Mouse (Mus musculus): ENCODE data around the gene Hist1h2ak.
"Not testable (repeated sequence)": the region's sequence is repeated elsewhere in the genome, so short reads cannot be mapped to it uniquely, and the experiment has no call there.

Hist1h2ak gene

DNA sequence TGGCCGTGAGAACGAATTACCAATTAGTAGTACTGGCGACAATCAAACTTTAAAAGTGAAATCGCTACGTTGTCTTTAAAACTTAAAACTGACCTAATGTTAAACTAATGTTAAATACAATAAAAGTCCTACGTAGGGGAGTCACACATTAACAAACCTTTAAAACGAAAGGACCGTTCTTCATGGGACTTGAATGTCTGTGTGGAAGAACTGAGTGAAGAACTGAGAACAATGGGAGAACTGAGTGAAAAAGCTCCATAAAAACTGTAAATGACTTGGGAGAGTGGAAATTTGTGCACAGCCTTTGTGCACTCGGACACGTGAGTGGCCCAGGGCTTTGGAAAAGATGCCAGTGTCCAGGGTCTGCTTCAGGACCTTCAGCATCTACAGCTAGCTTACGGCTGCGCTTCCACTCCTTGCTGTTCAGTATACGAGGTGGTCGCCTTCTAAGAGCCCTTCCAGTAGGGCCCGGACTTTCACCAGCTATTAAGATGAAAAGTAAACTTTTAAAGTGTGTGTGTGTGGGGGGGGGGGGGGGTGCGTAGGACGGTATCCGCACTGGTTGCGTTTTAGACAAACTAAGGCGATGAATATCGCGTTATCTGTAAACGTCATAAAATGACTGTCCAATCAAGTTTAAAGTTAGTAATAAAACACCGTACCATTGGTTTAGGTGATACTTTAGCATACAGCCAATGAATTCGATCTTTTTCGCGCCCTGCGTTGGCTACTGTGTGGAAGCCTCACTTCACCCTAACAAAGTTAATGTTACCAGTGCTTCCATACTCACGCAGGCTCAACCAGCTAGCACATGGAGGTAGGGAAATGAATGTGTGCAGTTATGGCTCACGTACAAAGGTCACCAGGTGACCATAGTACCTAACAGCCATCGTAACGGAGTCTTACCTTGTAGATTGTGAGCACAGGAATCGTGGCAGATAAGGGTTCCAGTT, 25.5 kb upstream of the Hist1h2ak start:
- DNase-seq (ENCODE audit: low read depth, low spot score): no peak

DNA sequence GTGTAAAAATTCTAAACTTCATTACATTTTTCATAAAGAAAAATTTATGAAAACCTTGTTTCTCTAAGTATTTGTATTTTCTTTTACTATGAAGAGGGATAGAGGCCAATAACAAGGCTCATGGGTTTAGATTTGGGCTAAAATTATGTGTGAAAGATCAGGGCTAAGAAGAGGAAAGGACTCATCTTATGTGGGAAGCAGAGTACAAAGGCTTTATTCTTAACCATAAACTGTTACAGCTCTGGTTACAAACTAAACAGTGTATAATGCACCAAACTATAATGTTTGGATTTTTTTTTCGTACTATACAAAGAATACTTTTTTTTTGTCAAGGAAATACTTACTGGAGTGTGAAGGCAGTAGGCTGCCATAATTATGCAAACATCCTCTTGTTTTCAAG, 2.1 kb upstream of the Hist1h2ak start:
- DNase-seq (ENCODE audit: low read depth, low spot score): no peak

DNA sequence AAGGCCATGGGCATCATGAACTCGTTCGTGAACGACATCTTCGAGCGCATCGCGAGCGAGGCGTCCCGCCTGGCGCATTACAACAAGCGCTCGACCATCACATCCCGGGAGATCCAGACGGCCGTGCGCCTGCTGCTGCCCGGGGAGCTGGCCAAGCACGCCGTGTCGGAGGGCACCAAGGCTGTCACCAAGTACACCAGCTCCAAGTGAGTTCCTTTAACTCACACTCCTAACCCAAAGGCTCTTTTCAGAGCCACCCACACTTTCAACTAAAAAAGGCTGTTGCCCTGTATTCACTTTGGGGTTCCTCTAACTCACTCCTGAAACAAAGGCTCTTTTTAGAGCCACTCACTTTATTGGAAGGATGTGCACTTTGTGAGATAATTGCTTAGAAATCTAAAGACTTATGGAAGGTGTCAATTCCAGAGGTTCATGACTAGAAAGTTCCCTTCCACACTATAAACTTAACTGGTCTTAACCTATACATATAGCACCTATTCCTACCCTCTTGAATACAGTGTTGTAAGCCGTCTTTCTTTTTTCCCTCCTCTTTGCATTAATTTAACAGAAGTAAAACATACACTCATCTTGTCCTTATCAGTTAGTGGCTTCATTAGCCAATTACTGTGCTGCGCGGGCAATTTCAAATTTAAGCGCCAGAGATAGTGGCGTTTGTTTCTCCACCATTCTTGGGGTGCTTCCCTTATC, 821 bp upstream of the Hist1h2ak start:
- not testable (repeated sequence) for DNase-seq (ENCODE audit: low read depth, low spot score)

DNA sequence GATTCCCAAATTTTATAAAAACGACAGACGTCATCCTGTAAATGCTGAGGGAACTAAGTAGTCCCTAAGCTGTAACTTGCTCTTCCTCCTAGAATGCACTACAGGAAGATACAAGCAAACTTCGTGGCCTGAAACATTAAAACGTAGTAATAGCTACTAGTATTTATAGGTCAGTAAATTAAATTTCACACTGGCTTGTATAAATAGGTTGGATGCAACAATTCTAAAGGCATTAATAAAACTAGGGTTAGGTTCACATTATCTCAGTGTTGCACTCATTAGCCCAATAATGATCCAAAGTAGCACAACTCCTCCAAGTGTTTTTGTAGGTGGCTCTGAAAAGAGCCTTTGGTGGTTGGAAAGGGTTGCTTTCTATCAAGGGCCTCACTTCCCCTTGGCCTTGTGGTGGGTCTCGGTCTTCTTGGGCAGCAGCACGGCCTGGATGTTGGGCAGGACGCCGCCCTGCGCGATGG, 540 bp downstream of the Hist1h2ak start:
- DNase-seq (ENCODE audit: low read depth, low spot score): no peak

DNA sequence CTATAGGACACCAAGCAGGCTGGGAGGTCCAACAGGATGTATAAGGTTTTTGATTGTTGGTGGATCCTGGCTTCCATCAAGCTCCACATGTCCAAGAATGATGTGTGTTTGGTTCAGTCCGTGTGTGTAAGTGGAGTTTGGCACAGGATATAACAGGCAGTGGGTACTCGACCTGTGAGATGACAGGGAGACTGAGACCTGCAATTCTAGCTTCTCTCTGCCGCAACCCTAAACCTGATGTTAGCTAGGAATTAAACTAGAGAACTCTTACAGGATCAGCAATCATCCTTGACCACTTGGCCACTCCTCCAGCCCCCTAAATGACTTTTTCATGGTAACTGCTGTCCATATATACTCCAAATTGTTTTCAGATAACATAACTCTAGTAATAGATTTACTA, 1.3 kb downstream of the Hist1h2ak start:
- DNase-seq (ENCODE audit: low read depth, low spot score): no peak

DNA sequence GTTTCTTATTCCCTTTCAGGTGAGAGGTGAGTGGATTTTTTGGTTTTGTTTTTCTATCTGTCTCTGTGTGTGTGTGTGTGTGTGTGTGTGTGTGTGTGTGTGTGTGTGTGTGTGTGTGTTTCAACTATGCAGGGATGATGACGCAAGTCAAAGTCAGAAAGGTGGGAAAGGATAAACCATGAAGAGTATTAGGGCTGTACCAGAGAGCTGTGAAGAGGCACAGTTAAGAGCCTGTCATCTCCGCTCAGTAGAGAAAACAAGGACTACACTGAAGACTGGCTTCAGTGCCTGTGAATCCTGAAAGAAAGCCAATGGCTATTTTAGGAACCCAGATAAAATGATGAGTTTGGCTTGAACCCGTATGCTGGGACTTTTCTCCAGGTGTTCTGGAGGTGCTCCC, 1.8 kb downstream of the Hist1h2ak start:
- DNase-seq (ENCODE audit: low read depth, low spot score): no peak

DNA sequence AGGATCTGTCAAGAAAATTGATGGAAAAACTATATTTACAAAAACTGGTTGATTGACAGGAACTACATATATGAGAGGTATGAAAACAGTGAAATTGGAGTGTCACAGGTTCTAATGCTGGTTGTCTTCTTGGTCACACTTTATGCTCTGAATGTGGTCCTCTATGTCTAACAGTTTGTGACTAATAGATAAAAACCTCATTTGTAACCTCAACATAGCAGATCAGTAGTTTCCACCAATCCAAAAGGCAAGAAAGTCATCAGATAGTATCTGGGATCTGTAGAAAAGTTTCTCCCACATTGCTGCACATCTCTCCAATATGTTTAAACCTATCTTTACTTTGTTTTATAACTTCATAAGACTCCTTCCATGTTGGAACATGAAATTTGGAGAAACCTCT, 2.2 kb downstream of the Hist1h2ak start:
- no peak for DNase-seq (ENCODE audit: low read depth, low spot score)

DNA sequence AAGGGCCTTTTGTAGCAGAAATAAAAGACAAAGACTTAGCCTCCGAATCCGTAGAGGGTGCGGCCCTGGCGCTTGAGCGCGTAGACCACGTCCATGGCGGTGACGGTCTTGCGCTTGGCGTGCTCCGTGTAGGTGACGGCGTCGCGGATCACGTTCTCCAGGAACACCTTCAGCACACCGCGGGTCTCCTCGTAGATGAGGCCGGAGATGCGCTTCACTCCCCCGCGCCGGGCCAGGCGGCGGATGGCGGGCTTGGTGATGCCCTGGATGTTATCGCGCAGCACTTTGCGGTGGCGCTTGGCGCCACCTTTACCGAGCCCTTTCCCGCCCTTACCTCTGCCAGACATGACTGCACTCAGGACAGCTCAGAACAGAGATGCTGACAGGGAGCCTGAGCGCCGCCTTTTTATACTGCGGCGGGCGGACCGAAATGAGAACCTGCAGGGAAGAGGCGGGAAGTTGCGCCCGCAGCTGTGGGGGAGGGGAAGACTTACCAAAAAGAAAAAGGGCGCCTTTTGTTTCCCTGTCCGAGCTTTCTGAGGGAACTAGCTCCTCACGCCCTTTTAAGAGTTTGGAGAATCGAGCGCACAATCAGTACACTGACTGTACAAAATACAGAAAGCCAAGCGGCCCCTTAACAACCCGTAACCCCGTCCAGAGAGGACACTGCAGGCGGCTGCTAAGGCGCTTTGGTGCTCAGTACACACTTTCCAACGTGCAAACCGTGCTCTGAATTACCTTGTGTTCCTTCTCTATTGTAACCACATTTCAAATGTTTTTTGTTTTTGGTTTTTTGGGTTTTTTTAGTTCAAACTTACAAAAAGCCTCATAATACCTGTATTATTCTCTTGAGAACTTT, 3.2 kb downstream of the Hist1h2ak start, which contains the start of gene Hist1h4k:
Hist1h4k (minus strand) TSS at position 347 of the 859 bp plus-strand sequence.
- not testable (repeated sequence) for DNase-seq (ENCODE audit: low read depth, low spot score)

DNA sequence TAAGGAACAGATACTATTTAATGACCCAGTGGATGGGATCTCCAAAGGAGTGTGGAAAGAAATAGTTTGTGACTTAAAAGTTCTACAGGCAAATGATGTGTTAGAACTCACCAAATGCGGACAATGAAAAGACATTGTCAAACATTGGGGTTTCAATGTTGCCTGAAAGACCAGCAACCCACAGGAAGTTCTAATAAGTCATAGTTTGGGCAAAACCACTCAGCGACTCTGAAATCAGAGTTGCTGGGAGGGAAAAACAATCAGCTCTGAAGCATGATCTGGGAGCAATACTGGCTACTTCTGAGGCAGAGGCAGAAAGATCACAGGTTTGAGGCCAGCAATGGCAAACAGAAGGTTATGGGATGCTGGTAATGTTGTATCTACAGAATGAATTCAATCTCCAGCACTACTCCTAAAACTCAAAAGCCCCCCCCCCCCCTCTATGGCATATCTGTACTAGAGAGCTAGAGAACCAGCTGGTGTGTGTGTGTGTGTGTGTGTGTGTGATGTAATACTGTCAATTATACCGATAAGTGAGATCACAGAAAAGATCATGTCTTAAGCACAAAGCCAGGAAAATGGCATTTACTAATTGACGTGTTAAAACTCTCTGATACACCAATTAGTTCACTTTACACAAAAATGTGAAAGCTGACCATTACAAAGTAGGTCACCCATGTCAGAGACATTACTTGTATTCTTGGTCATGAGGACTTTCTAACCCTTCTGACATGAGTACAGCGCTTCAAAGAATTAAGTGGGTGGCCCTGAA, 4.1 kb downstream of the Hist1h2ak start:
- no peak for DNase-seq (ENCODE audit: low read depth, low spot score)

DNA sequence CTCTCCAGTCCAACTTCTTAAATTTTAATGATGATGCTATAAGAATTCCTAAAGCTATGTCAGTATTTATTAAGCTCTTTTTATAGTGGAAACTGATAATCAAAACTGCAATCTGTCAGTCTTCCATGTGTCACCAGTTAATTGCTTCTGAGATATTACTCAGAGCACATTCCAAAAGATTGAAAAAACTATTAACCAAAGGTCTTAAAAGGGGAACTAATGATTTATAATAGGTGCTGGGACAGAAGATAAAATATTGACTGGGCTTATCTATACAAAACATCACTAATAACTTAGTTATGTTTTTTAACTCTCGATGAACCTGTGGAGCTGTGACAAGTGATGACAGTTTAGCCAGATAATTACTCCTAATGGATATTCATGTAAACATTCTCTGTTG, 8.6 kb downstream of the Hist1h2ak start:
- no peak for DNase-seq (ENCODE audit: low read depth, low spot score)

DNA sequence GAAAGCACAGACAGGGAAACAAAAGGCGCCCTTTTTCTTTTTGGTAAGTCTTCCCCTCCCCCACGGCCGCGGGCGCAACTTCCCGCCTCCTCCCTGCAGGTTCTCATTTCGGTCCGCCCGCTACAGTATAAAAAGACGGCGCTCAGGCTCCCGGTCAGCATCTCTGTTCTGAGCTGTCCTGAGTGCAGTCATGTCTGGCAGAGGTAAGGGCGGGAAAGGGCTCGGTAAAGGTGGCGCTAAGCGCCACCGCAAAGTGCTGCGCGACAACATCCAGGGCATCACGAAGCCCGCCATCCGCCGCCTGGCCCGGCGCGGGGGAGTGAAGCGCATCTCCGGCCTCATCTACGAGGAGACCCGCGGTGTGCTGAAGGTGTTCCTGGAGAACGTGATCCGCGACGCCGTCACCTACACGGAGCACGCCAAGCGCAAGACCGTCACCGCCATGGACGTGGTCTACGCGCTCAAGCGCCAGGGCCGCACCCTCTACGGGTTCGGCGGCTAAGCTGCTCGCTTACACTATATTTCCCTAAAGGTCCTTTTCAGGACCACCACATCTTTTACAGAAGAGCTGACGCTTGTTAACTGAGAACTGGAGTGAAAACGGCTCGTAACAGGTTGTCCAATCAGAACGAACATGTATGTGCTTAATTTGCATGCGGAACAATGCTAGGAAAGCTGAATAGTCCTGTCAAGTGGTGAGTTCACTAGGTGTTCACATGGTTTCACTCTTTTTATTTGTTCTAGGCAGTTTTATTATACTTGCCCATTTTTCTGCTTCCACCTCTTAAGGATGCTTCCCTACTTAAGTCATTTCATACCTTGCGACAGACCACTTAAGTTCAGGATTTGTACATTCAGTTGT, 18.5 kb downstream of the Hist1h2ak start, which contains the start of gene Hist1h4j:
Hist1h4j (plus strand) TSS at position 159 of the 862 bp plus-strand sequence.
- not testable (repeated sequence) for DNase-seq (ENCODE audit: low read depth, low spot score)

DNA sequence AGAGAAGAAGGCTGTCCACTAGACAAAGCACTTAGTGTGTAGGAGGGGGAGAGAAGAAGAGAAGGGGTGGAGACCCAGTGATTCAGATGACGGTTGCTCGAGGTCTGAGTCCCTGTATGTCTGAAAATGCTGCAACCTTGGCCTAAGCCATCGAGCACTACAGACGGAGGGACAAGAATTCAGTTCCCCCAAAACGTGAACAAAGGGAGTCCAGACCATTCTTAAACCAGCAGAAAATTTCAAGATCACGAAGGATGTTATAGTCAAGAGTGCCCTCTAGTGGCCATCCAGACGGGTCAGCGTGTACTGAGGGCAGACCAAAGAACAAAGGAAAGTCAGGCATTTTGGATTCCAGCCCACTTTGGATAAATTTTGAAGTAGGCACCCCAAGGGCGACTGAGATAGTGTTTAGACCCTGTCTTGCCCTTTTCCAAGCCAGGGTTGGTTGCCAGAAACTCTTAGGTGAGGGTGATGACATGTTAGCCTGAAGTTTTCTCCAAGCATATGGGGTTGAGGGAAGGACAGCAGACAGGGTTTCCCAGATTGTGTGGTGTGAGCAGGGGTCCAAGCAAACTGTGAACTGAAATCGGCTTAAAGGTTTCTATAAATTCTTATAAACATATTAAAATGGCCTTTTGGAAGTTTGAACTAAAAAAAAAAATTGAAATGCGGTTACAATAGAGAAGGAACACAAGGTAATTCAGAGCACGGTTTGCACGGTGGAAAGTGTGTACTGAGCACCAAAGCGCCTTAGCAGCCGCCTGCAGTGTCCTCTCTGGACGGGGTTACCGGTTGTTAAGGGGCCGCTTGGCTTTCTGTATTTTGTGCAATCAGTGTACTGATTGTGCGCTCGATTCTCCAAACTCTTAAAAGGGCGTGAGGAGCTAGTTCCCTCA, 19.4 kb downstream of the Hist1h2ak start:
- DNase-seq (ENCODE audit: low read depth, low spot score): no peak

DNA sequence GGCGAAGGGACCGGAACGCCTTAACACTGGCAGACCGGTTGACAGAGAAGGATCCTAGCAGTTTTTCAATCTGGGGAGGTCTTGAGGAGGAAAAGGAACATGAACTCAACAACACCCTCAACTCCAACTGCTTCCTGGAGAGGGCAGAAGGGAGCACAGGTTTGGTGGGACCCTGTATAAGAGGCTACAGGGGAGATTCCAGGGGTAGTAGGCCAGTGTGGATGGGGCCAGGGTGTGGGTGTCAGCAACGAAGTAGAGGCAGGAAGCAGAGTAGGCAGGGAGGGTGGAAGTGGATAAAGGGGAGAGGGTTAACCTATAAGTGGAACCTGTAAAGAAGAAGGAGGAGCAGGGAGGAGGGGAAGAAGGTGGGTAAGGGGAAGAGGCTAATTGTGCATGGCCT, 20.2 kb downstream of the Hist1h2ak start:
- DNase-seq (ENCODE audit: low read depth, low spot score): no peak

DNA sequence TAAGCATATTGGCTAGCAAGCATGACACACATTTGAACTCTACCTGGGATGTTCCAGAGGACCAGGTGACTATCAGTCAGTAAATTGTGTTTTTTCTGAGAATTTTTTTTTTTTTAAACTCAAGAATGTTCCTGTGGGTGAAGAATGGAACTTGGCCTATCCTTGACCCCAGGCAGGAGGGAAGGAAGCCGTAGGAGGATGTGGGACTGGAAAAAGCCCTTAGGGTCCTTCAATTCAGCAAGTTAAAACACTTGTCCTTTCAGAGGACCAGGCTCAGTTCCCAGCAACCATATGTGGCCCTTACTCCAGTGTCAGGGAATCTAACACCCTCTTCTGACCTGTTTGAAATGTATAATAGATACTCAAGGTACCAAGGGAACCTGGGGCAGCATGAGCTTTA, 24.1 kb downstream of the Hist1h2ak start:
- DNase-seq (ENCODE audit: low read depth, low spot score): no peak

DNA sequence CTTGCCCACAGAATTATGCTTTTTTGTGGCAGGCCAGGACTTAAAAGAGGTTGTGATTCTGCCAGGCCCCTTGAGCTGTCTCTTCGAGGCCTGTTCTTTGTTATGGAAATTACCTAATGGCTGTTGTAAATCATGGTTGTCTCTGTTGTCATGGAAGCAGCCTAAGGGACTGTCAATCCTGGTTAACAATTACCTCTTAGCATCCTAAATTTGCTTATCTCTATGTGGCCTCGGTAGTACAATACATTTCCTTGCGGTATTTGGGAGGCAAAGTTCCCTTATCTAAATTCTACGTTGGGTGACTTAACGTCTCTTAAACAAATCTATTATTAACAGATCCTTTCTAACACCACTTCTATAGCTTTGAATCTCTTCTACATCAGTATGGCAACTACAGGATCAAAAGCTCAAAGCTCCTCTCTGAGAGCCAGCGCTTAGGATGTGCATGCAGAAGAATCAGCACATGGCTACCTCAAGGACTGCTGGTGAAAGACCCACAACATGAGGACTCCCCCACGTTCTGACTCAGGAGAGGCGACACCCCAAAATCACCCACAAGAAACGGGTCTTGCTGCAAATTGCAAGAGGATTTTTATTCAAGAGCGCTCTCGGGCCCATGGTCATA, 25.6 kb downstream of the Hist1h2ak start:
- DNase-seq (ENCODE audit: low read depth, low spot score): no peak

DNA sequence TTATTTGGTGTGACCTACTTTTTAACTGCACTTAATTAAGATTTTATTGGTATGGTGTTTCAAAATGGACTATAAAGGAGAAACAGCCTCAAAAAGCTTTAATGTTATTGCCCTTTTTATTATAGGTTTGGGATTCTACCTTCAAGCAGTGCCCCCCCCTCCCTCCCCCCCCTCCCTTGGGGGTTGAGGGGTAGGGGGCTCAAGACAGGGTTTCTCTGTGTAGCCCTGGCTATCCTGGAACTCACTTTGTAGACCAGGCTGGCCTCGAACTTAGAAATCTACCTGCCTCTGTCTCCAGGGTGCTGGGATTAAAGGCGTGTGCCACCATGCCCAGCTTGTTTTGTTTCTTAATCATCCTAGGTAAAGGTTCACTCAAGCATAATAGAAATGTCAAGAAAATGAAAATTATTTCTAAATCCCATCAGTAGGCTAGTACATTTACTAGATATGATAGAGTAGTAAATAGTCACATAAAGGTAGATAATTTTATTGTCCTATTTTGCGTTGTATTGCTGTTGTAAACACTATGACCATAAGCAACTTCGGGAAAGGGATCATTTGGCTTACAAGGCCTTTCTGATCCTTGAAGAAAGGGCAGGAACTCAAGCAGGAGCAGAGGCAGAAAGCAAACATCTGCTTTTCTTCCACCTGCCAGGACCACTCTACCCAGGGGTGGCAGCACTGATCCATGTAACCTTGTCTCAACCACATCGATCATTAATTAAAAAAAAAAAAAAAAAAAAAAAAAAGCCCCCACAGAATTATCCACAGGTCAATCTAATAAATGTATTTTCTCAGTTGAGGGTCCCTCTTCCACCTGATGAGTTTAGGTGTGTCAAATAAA, 30.4 kb downstream of the Hist1h2ak start:
- DNase-seq (ENCODE audit: low read depth, low spot score): no peak

DNA sequence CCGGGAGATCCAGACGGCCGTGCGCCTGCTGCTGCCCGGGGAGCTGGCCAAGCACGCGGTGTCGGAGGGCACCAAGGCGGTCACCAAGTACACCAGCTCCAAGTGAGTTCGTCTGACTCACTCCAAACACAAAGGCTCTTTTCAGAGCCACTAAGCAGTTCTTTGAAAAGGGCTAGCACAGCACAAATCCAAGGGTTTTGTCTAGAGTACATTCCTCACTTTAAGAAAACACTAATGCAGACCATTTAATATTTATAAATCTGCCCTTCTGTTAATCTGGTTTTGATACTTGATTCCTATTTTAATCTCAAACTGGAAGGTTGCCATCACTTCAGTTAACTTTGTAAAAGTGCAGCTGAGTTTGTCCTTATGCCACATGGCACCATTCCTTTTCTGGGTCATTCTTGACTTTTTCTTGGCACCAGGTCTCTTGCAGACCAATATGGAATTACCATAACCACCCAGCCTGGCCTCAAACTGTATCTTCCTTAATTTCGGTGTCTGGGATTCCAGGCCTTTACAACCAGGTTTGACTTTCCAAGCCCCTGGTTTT, 31.2 kb downstream of the Hist1h2ak start:
- no peak for DNase-seq (ENCODE audit: low read depth, low spot score)
